Mouse (Mus musculus) stomach, embryonic 15.5 days (tissue): Measurements from ENCODE around the gene 5730507C01Rik. TPM values are rescaled to one million over a fixed set of nuclear protein-coding genes. Genes with fewer than 3 reads are reported as not detected.
A peak's percentile ranks its signal among the peaks of the same experiment; 100 is the strongest.
"Not testable (repeated sequence)": the region's sequence is repeated elsewhere in the genome, so short reads cannot be mapped to it uniquely, and the experiment has no call there.

Experiments
- ATAC-seq: fragments of 200-750 bp; cut with Nextera tagmentation; 2 replicates; pipeline ENCODE4 v1.8.0; 2017; ENCODE audit warnings: low read depth, moderate number of reproducible peaks, moderate TSS enrichment; ENCODE audit not compliant: insufficient read depth, low FRiP score
- H3K27ac ChIP-seq: fragments of 300-500 bp; sonication (generic); 2 replicates; pipeline ENCODE4 v1.5.1; 2015; ENCODE audit warnings: mild to moderate bottlenecking, inconsistent platforms
- H3K27me3 ChIP-seq: fragments of 300-500 bp; sonication (generic); replicated peaks from 2 replicates; pipeline ENCODE4 v1.6.1; 2015; ENCODE audit warnings: inconsistent platforms
- H3K36me3 ChIP-seq: fragments of 300-500 bp; sonication (generic); 2 replicates; pipeline ENCODE4 v1.6.1; 2015; ENCODE audit warnings: inconsistent platforms
- H3K4me1 ChIP-seq: fragments of 300-500 bp; sonication (generic); 2 replicates; pipeline ENCODE4 v1.6.1; 2015; ENCODE audit warnings: inconsistent platforms
- H3K4me2 ChIP-seq: fragments of 300-500 bp; sonication (generic); 2 replicates; pipeline ENCODE4 v1.6.1; 2015; ENCODE audit warnings: mild to moderate bottlenecking, inconsistent platforms
- H3K4me3 ChIP-seq: fragments of 300-500 bp; sonication (generic); replicated peaks from 2 replicates; pipeline ENCODE4 v1.5.1; 2015; ENCODE audit warnings: inconsistent platforms
- H3K9ac ChIP-seq: fragments of 300-500 bp; sonication (generic); 2 replicates; pipeline ENCODE4 v1.6.1; 2015; ENCODE audit warnings: inconsistent platforms
- H3K9me3 ChIP-seq: fragments of 300-500 bp; sonication (generic); 2 replicates; pipeline ENCODE4 v1.6.1; 2016; ENCODE audit warnings: inconsistent platforms
- WGBS: fragments of 180-500 bp; shearing (Covaris S2); methylation state at CpG from one replicate; pipeline ENCODE4 v1.1.7; 2015; 5-methylcytosine and 5-hydroxymethylcytosine counted together
- polyA plus RNA-seq: library from polyadenylated mRNA; unstranded; fragments of >200 nt; fragmentation: Nextera tagmentation; extraction: Ambion mirVana; gene quantifications from 2 replicates; pipeline ENCODE4 v1.2.1, GENCODE M21; 2015

Gene 5730507C01Rik
- polyA plus RNA-seq, result 2.3 and 2.7 TPM in 2 replicates

DNA sequence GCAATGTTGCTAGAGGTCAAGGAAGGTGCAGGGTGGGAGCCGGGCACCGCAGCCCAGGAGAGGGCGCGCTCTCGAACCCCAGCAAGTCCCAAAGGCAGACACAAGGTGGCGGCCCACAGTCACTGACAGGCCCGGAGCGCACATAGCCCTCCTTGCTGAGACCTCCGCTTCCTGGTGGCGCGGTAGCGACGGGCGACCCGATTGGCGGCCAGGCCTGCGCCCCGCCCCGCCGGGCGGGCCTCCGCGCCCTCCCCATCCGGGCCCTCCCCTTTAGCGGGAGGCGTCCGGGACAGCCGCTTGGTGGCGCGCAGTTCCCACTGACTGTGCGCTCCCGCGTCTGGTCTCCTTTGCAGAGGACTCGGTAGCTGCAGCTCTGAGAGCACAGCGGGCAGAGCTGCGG, at the start of gene 5730507C01Rik:
Gene 5730507C01Rik, plus strand, starts transcription at position 340 of the 400 bp plus-strand sequence.
- H3K4me3 ChIP-seq, result peak within 1 kb of the TSS; percentile 47
- H3K27me3 ChIP-seq, result no peaks in the 10 kb centered on the region
- H3K4me2 ChIP-seq, result peak within 1 kb of the TSS; percentile 54
- H3K9me3 ChIP-seq, result no peaks in the 10 kb centered on the region
- no peaks in the 10 kb centered on the region for H3K36me3 ChIP-seq
- ATAC-seq, result peak; percentile 79
- H3K27ac ChIP-seq, result no peak within 1 kb of the TSS
- WGBS, result 4% methylated on average over 36 of the region's 36 CpGs
- no peaks in the 10 kb centered on the region for H3K4me1 ChIP-seq
- no peak within 1 kb of the TSS for H3K9ac ChIP-seq

DNA sequence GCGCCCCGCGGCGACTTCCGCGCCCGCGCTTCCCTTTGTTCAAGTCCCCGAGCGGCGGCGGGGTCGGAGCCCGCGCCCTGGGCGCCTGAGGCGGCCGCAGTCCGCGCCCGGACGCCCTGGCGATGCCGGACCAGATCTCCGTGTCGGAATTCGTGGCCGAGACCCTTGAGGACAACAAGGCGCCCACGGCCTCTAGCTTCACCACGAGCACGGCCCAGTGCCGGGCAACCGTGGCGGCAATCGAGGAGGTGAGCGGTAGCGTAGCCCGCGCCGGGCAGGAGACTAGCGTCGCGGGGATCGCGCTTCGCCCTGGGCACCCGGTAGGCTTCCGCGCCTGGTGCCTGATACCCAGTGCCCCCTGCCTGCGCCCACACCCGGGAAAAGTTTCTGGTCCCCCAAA, 306 bp downstream of the 5730507C01Rik start:
- H3K27ac ChIP-seq, H3K36me3 ChIP-seq, ATAC-seq, H3K9ac ChIP-seq, H3K4me1 ChIP-seq, H3K27me3 ChIP-seq, H3K9me3 ChIP-seq: not testable (repeated sequence)
- peak overlapping the region; percentile 54 for H3K4me2 ChIP-seq
- H3K4me3 ChIP-seq, result peak overlapping the region; percentile 47
- 3% methylated on average over 52 of the region's 52 CpGs for WGBS

DNA sequence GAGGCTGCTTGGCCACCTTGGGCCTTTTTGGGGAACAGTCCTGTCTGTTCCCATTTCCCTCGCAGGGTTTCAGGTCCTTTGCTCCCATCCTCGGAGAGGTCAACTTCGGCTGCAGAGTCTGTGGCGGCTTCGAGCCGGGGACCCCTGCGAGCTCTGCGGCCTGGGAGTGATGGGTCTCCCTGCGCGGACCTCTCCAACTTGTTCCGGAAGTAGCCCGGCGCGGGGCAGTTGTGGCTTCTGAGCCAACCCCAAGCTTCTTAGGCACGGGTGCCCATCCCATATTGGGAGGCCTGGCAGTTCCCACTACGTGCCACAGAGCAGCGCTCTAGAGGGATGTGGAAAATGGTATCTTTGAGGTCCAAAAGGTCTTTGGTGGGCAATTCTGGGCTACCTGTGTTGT, 767 bp downstream of the 5730507C01Rik start:
- not testable (repeated sequence) for H3K27ac ChIP-seq, H3K9me3 ChIP-seq, H3K9ac ChIP-seq, H3K36me3 ChIP-seq, H3K27me3 ChIP-seq, ATAC-seq, H3K4me1 ChIP-seq
- Histone ChIP-seq H3K4me2 (peak overlapping the region; percentile 54), H3K4me3 (peak overlapping the region; percentile 47)
- 19% methylated on average over 17 of the region's 17 CpGs for WGBS
